Comparison of ENCODE assay signal across 14 mouse cellular contexts in genomic region chr5:34177091-34177490, GRCm38 (mm10). TPM values are rescaled to one million over a fixed set of nuclear protein-coding genes. Genes with fewer than 3 reads are reported as not detected.
DNase-seq lines count a peak whose midpoint lies in the region; ATAC-seq lines count a peak whose summit lies in the region.
"Had no signal": no experiment of that assay in that cellular context is flagged by ENCODE, and none has a peak within 500 bp of the region (broad histone marks: within the 10 kb centered on the region; RNA-seq: fewer than 3 reads in every experiment).

No protein-coding gene starts in this region.

- H3K36me3 ChIP-seq in limb, embryonic 12.5 days: peaks cover 91% of the 10 kb centered on the region
- peaks cover 84% of the 10 kb centered on the region for H3K36me3 ChIP-seq in midbrain, embryonic 14.5 days (ENCODE audit: control insufficient read depth, insufficient read depth, low read length)

- no peak overlapping the region for H3K27ac ChIP-seq in limb, embryonic 12.5 days
- no peak overlapping the region for H3K27ac ChIP-seq in midbrain, embryonic 14.5 days (replicated peaks; ENCODE audit: low read depth, low read length)
- H3K27ac ChIP-seq: hindbrain, postnatal 0 days; kidney, embryonic 15.5 days; liver, embryonic 14.5 days; macrophage had no signal

- H3K27me3 ChIP-seq in limb, embryonic 12.5 days: no peaks in the 10 kb centered on the region
- no peaks in the 10 kb centered on the region for H3K27me3 ChIP-seq in midbrain, embryonic 14.5 days (ENCODE audit: control insufficient read depth, insufficient read depth, low read length)
- H3K27me3 ChIP-seq: kidney, embryonic 15.5 days had no signal

- H3K9ac ChIP-seq in limb, embryonic 12.5 days (replicated peaks): peak overlapping the region; percentile 42
- H3K9ac ChIP-seq in midbrain, embryonic 14.5 days (replicated peaks; ENCODE audit: low read length): no peak overlapping the region
- H3K9ac ChIP-seq: kidney, embryonic 15.5 days; liver, embryonic 14.5 days had no signal

- peak; percentile 72 for DNase-seq in cerebellum, adult 11-12 months
- no peak for DNase-seq in cerebellum, postnatal 4 days (ENCODE audit: low spot score in 2 of 2)
- DNase-seq in right cerebral cortex, postnatal 10 days (ENCODE audit: low spot score in 2 of 2): peak; percentile 14 to 22
- DNase-seq in right cerebral cortex, adult 18-20 months: no peak
- DNase-seq in adrenal gland, postnatal 36 days: peak; percentile 56 to 57
- DNase-seq in gastrocnemius, postnatal 36 days: no peak
- no peak for DNase-seq in midbrain, embryonic 14.5 days
- DNase-seq: heart, adult 18-20 months had no signal

- no peak overlapping the region for H3K4me3 ChIP-seq in limb, embryonic 12.5 days (replicated peaks)
- H3K4me3 ChIP-seq in midbrain, embryonic 14.5 days (replicated peaks; ENCODE audit: low read depth, low read length): no peak overlapping the region
- H3K4me3 ChIP-seq: kidney, embryonic 15.5 days had no signal

- intact Hi-C loops in gastrocnemius, postnatal 36 days (cut with DNase I): no loop called here

- H3K9me3 ChIP-seq in limb, embryonic 12.5 days: no peaks in the 10 kb centered on the region
- no peaks in the 10 kb centered on the region for H3K9me3 ChIP-seq in midbrain, embryonic 14.5 days (ENCODE audit: control insufficient read depth, low read length)
- H3K9me3 ChIP-seq: G1E; kidney, embryonic 15.5 days had no signal

- H3K4me1 ChIP-seq in limb, embryonic 12.5 days (replicated peaks): no peaks in the 10 kb centered on the region
- H3K4me1 ChIP-seq in midbrain, embryonic 14.5 days (ENCODE audit: control insufficient read depth, insufficient read depth, low read length): no peaks in the 10 kb centered on the region
- H3K4me1 ChIP-seq: kidney, embryonic 15.5 days had no signal

- 93% methylated on average over 2 of the region's 2 CpGs for WGBS in limb, embryonic 12.5 days
- 97% methylated on average over 2 of the region's 2 CpGs for WGBS in midbrain, embryonic 14.5 days

- ATAC-seq in limb, embryonic 12.5 days (ENCODE audit: insufficient number of reproducible peaks, insufficient read depth, low FRiP score, low TSS enrichment, low read depth): no peak
- no peak for ATAC-seq in midbrain, embryonic 14.5 days (ENCODE audit: low FRiP score, low TSS enrichment)
- ATAC-seq: hindbrain, postnatal 0 days had no signal

- H3K4me2 ChIP-seq in limb, embryonic 12.5 days: no peak overlapping the region
- no peak overlapping the region for H3K4me2 ChIP-seq in midbrain, embryonic 14.5 days (ENCODE audit: low read length)
- H3K4me2 ChIP-seq: kidney, embryonic 15.5 days had no signal

RNA-seq across cellular contexts. Expression of gene Haus3, which starts 7.8 kb away (rescaled TPM):
- 10 to 100 TPM in 1 of 2 experiments, 1 to 10 TPM in 1; 8.9 to 10.3 TPM for total RNA-seq in adrenal gland, postnatal 36 days (2021)
- 52.2 and 52.5 TPM in 2 replicates for polyA plus RNA-seq in limb, embryonic 12.5 days (2016; fragmentation: Nextera tagmentation; extraction: Ambion mirVana)
- 1 to 10 TPM; 2.7 to 3.6 TPM for total RNA-seq in gastrocnemius, postnatal 36 days (2021)
- 12.8 and 16.4 TPM in 2 replicates for polyA plus RNA-seq in midbrain, embryonic 14.5 days (2014; fragmentation: Nextera tagmentation; extraction: Ambion mirVana)

RNA-seq across cellular contexts. Expression of gene Poln, which starts 7.8 kb away (rescaled TPM):
- total RNA-seq in adrenal gland, postnatal 36 days (2021): 1 to 10 TPM; 8.0 to 8.5 TPM
- 1.3 and 1.4 TPM in 2 replicates for polyA plus RNA-seq in limb, embryonic 12.5 days (2016; fragmentation: Nextera tagmentation; extraction: Ambion mirVana)
- total RNA-seq in gastrocnemius, postnatal 36 days (2021): 1 to 10 TPM in 1 of 2 experiments, under 1 TPM in 1; 0.59 to 1.6 TPM
- polyA plus RNA-seq in midbrain, embryonic 14.5 days (2014; fragmentation: Nextera tagmentation; extraction: Ambion mirVana): 0.27 and 0.58 TPM in 2 replicates
- polyA plus RNA-seq: G1E, macrophage had no signal

RNA-seq across cellular contexts. Expression of gene Mxd4, which starts 10.4 kb away (rescaled TPM):
- total RNA-seq in adrenal gland, postnatal 36 days (2021): 100 to 1,000 TPM; 133 to 137 TPM
- polyA plus RNA-seq in limb, embryonic 12.5 days (2016; fragmentation: Nextera tagmentation; extraction: Ambion mirVana): 29.3 and 35.9 TPM in 2 replicates
- total RNA-seq in gastrocnemius, postnatal 36 days (2021): 10 to 100 TPM; 28.2 to 31.1 TPM
- 32.5 and 35.7 TPM in 2 replicates for polyA plus RNA-seq in midbrain, embryonic 14.5 days (2014; fragmentation: Nextera tagmentation; extraction: Ambion mirVana)

Comparison
In these comparisons a context has a peak if more than half of its experiments do, and no peak if none do; other contexts are left out.
1. DNase-seq: peak in cerebellum, adult 11-12 months (single experiment), right cerebral cortex, postnatal 10 days (2 of 2) and adrenal gland, postnatal 36 days (2 of 2); none in cerebellum, postnatal 4 days (0 of 2), right cerebral cortex, adult 18-20 months (single experiment), gastrocnemius, postnatal 36 days (0 of 2) and midbrain, embryonic 14.5 days (single experiment).
2. RNA of gene Mxd4, which starts 10.4 kb away (total RNA-seq): 133 to 137 TPM in adrenal gland, postnatal 36 days; 28.2 to 31.1 TPM in gastrocnemius, postnatal 36 days; every median in the first group is over 4 times any median in the second.